Mouse (Mus musculus): Measurements from ENCODE around the gene Ephb2.

DNA sequence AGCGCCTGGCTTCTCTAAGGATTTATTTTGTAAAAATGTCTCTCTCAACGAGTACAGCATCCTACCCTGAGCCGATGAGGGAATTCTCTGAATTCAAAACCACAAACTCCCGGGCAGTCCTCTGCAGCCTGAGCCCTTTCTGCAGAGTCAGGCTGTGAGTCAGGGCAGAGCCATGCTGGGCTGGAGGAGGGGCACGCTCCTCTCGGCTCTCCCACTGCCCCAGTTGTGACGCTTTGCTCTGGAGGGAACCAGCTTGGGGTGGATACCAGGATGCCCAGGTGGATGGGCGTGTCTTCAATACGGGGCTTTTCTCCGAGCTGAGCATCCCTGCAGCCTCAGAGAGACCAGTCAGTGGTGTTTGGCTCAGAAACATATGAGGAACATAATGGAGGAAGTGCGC lies 27.3 kb downstream of the Ephb2 start:
- no peak for TF ChIP-seq CTCF (IDR thresholded peaks at IDR 0.05; ENCODE audit: insufficient read depth, low read length)
- no peak for TF ChIP-seq POLR2A (IDR thresholded peaks at IDR 0.05; ENCODE audit: borderline replicate concordance, extremely low read depth, low read depth, low read length)

Data from lung, adult 2 months (tissue).